Mouse (Mus musculus) adrenal gland, postnatal 4 days (tissue): ENCODE results near the gene Ermp1. TPM values are rescaled to one million over a fixed set of nuclear protein-coding genes. Genes with fewer than 3 reads are reported as not detected.
"Not testable (repeated sequence)": the region's sequence is repeated elsewhere in the genome, so short reads cannot be mapped to it uniquely, and the experiment has no call there.

Experiments used
- DNase-seq, 2 experiments: peaks; one replicate each; pipeline ENCODE4 v3.0.0; 2021 to 2022; ENCODE audit warnings: low spot score in 2 of 2, mixed read lengths in 2 of 2
- total RNA-seq, 2 experiments: library from RNA; stranded (reverse); gene quantifications; 2 replicates each; pipeline ENCODE4 v1.2.3; 2021

The Ermp1 gene
- total RNA-seq, 2 experiments from 2014 or later: 70.0 to 74.7 TPM

- no peak for DNase-seq
These were observed 43.6 kb downstream of the Ermp1 start for GRCm38 (mm10) chr19:29604653-29605052.

- DNase-seq: no peak
These were observed 44.5 kb downstream of the Ermp1 start for GRCm38 (mm10) chr19:29603548-29604353.

- DNase-seq: no peak
These were observed 49.2 kb downstream of the Ermp1 start for GRCm38 (mm10) chr19:29598981-29599380.

- DNase-seq: no peak
These were observed 51.2 kb downstream of the Ermp1 start for GRCm38 (mm10) chr19:29596985-29597384.

- DNase-seq: no peak
These were observed 51.9 kb downstream of the Ermp1 start for GRCm38 (mm10) chr19:29596276-29596675.

- not testable (repeated sequence) for DNase-seq
These were observed 54.4 kb downstream of the Ermp1 start for GRCm38 (mm10) chr19:29593783-29594182.

GRCm38 (mm10) chr19:29583734-29584133 lies 64.5 kb downstream of the Ermp1 start:
- DNase-seq: no peak

GRCm38 (mm10) chr19:29582439-29582838 lies 65.8 kb downstream of the Ermp1 start:
- no peak for DNase-seq

- DNase-seq: no peak
These were observed 81.7 kb downstream of the Ermp1 start for GRCm38 (mm10) chr19:29566512-29566911.

- DNase-seq: peak; percentile 12 to 13
These were observed 84.9 kb downstream of the Ermp1 start for GRCm38 (mm10) chr19:29563258-29563779.

GRCm38 (mm10) chr19:29562603-29563002 lies 85.6 kb downstream of the Ermp1 start:
- DNase-seq: no peak

- DNase-seq: no peak
These were observed 86.0 kb downstream of the Ermp1 start for GRCm38 (mm10) chr19:29562166-29562565.

Other genes with a start within 250 kb of the Ermp1 start
- not detected for gene Pdcd1lg2, start 237.5 kb downstream of the Ermp1 start, total RNA-seq
- 10 to 100 TPM; 37.6 to 41.6 TPM for gene Ric1, start 126.1 kb downstream of the Ermp1 start, total RNA-seq
- not detected for gene Mlana, start 49.4 kb upstream of the Ermp1 start, total RNA-seq
- 10 to 100 TPM; 19.7 to 24.2 TPM for gene 9930021J03Rik, start 157.6 kb upstream of the Ermp1 start, total RNA-seq
- gene Ranbp6, start 164.6 kb upstream of the Ermp1 start, total RNA-seq: 10 to 100 TPM; 17.0 to 17.3 TPM